Mouse (Mus musculus): ENCODE measurements around the gene Slc17a5.

Gene Slc17a5

DNA sequence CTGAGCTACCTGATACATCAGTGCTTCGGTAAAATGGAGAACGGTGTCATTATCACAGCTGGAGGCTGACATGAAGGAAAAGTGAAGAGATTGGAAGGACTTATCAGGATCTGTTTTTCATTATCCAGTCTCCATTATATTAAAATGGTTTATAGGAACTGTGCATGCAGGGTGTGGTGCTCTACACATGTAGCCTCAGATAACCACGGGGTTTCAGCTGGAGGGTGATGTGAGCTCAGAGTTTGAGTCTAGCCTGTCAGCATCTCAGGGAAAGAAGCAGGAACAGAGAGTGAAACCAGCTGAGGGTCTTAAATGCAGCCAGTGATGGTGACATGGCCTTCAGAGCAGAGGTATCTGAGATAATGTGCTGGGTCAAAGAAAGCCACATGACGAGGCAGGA, 28.4 kb downstream of the Slc17a5 start:
- DNase-seq (ENCODE audit: low read depth, low spot score), result no peak

DNA sequence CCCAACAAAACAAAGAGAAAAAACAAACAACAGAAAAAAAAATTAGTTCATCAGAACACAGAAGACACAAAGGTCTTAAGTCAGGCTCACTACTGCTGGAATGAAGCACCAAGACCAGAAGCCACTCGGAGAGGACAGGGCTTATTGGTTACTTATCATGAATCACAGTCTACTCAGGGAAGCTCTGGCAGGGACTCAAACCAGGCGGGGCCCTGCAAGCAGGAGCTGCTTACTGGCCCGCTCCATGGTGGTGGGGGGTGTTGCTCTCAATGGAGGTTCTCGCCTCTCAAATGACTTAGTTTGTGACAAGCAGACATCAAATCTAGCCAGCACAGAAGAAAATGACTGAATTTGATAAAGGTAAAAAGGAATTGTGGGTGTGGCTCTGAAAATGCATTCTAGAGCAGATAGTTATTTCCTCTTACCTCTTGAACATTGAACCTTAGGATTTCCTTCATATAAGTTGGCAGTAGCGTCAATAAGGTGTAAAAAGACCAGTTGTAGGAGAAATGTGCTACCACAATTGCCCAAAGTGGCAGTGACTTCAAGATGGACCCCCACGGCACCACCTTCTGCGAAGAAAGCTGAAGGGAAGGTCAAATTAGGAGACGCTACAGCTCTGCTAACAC, 29.1 kb downstream of the Slc17a5 start:
- DNase-seq (ENCODE audit: low read depth, low spot score), result no peak

GRCm38 (mm10) chr9:78557041-78557440, 30.8 kb downstream of the Slc17a5 start:
- no peak for DNase-seq (ENCODE audit: low read depth, low spot score)

DNA sequence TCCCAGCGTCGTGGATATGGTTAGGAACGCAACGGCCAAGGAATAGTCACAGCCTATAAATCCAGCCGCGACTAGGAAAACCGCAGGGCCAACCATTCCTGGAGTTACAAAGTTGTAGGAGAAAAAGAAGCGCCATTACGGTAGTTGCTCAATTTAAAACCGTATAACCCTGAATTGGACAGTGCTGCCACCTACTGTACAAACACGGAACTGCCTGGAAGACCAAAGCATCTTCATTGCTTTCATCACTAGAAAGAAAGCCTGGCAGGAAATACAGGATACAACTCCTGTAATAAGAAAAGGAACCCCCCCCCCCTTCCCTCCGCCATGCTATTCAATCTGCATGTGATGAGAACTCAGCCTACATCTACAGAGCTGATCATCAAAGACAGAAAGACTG, 34.9 kb downstream of the Slc17a5 start:
- DNase-seq (ENCODE audit: low read depth, low spot score), result peak; percentile 75

- DNase-seq (ENCODE audit: low read depth, low spot score), result no peak
These were observed 36.1 kb downstream of the Slc17a5 start for GRCm38 (mm10) chr9:78551761-78552160.

- DNase-seq (ENCODE audit: low read depth, low spot score), result peak; percentile 29
These were observed 40.1 kb downstream of the Slc17a5 start for GRCm38 (mm10) chr9:78547742-78548141.

GRCm38 (mm10) chr9:78546944-78547343, 40.9 kb downstream of the Slc17a5 start:
- DNase-seq (ENCODE audit: low read depth, low spot score), result no peak

DNA sequence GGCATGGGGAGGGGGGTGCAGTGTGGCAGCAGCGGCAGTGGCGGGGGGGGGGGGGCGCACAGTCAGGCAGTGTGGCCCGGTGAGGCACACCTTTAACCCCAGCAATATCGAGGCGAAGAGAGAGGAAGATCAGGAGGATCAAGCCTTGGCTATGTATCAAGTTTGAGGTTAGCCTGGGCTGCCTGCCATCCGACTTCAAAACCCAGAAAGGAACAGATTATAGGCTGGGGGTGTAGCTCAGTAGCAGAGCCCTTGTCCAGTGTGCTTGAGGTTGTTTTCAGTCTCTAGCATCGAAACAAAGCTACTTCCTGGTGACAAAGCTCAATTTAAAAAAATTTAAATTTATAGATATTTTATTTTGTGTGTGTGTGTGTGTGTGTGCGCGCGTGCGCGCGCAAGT, 46.1 kb downstream of the Slc17a5 start:
- DNase-seq (ENCODE audit: low read depth, low spot score), result no peak

- no peak for DNase-seq (ENCODE audit: low read depth, low spot score)
These were observed 49.4 kb downstream of the Slc17a5 start for GRCm38 (mm10) chr9:78538421-78538820.

DNA sequence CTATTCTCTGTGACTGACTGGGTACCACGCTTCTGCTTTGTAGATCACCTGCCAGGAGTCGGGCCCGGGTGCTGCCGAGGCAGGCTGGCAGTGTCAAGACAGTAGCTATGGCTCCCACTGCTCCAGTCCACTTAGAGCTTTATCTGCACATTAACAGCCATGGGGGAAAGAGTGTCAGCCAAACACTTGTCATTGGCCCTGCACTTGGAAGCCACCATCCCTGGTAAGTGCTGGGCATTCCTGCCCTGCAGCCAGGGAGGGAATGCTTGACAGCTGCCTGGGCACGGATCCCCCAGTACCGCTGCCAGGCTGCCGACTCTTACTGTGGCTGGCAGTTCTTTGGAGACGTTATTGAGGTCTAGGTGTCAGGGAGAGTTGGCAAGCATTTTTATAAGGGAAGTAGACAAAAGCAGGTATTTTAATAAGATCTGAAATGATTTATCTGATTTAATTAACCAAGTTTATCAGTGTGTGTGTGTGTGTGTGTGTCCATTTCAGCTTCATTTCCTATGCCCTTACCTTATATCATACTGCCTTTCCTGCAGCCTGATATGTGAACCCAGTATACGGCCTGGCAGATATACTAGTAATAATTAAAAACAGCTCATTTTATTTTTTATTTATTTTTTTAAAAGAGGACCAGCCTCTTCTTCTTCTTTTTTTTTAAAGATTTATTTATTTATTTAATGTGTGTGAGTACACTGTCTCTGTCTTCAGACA, 50.5 kb downstream of the Slc17a5 start:
- no peak for DNase-seq (ENCODE audit: low read depth, low spot score)

DNA sequence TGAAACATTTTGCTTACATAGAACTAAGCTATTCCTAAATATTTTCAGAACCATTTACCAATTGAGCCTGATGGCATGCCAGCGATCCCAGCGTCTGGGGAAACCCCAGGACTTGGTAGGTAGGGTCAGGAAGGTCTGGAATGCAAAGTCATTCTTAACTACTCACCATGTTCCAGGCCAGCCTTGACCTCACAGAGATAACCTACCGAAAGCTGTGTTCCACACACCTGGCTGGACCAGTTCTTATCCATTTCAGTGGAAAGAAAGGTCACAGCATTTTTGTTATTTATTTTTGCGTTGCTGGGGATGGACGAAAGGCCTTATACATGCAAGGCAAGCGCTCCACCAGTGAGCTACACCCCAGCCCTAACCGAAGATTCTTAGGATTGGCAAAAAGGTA, 53.2 kb downstream of the Slc17a5 start:
- no peak for DNase-seq (ENCODE audit: low read depth, low spot score)

- no peak for DNase-seq (ENCODE audit: low read depth, low spot score)
These were observed 54.4 kb downstream of the Slc17a5 start for GRCm38 (mm10) chr9:78533296-78533935.

DNA sequence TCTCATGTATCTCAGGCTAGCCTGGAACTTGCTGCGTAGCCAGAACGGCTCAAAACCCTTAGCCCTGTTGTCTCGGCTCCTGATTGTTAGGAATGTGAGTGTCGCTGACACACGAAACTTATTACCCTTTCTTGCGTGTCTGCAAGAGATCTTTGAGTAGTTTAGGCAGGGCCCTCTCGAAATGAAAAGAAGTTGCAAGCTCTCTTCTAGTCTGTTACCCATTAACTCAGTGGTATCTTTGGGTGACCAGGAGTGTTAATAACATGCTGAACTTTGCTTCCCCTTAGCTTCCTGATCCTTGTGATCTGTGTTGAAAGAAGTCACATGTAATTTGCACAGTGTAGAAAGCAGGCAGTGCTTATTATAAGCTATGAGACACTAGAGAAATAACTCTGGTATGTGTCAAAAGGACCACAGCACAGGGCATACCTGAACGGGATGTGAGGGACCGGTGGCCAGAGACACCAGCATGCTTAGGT, 55.5 kb downstream of the Slc17a5 start:
- no peak for DNase-seq (ENCODE audit: low read depth, low spot score)

DNA sequence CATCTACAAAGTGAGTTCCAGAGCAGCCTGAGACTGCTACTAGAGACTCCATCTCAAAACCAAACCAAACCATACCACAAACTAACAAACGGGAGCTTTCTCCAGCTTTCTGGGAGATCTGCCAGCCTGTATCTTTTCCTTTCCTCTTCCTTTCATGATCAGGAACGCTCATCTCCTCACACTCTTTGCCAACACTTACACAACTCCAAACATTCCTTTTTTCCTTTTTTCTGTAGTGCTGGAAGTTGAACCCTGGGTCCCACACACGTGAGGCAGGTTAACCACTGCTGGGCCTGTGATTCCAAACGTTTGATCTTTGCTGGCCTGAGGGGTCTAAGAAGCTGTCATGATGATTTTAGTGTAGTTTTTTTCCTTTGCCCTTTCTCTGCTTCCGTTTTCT, 56.0 kb downstream of the Slc17a5 start:
- DNase-seq (ENCODE audit: low read depth, low spot score), result peak; percentile 45

DNA sequence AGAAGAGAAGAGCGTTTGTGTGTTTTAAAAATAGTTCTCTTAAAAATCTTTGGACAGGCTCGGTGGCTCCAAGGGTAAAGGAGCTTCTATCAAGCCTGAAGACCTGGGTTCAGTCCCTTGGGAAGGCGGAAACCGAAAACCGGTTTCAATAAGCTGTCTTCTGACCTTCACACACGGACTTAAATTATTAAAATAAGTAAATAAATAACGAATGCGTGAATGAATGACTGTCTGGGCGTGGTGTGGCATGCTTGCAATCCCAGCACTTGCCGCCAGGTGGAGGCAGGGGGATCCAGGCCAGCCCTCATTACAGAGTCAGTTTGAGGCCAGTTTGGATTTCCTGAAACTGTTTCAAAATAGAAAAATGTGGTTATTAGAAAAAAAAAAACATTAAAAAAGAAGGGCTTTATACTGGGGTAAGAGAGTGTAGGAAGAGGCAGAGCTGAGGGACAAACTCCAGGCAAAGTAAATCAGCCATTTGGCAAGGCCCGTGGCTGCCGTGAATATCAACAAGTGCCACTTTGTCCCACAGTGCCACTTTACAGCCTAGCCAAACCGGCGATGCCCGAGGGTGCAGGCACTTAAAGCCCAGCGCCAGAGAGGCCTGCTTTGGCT, 60.0 kb downstream of the Slc17a5 start:
- DNase-seq (ENCODE audit: low read depth, low spot score), result peak; percentile 91

DNA sequence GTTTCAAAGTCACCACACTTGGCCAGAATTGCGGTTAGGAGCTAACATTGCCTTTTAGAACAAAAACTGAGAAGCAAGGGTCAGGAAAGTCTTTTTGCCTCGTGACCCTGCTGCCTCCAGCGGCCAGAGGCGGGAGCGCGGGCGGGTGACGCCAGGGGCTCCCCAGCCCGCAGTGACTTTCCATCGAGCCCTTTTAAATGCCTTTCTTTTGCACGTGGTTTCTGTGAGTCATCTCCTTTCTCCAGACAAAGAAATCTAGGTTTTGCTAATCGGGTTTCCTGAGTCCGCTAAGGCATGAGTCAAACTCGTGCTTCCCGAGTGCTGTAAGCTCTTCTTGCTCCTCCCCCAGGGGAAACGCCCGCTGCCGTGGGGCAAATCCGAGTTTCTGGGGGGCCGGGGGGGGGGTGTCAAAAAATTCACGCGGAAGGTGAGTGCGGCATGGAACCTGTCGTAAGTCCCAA, 60.5 kb downstream of the Slc17a5 start:
- DNase-seq (ENCODE audit: low read depth, low spot score), result peak; percentile 99

DNA sequence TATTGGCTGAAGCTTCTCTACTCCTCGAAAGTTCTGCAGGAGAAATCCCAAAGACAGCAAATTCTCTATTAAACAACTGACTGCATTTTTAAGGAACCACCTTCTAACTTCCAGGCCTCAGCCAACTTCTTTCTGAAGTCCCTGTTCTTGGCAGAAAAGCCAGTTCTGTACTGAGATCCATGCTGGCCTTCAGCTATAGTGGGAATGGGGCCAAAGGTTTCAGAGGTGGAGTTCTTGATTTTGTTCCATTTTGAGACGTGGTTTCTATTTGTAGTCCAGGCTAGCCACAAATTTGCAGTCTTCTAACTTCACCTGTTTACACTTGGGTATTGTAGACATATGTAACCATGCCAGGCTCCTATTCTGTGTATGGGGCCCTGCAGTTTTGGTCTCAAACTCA, 61.6 kb downstream of the Slc17a5 start:
- DNase-seq (ENCODE audit: low read depth, low spot score), result peak; percentile 27

DNA sequence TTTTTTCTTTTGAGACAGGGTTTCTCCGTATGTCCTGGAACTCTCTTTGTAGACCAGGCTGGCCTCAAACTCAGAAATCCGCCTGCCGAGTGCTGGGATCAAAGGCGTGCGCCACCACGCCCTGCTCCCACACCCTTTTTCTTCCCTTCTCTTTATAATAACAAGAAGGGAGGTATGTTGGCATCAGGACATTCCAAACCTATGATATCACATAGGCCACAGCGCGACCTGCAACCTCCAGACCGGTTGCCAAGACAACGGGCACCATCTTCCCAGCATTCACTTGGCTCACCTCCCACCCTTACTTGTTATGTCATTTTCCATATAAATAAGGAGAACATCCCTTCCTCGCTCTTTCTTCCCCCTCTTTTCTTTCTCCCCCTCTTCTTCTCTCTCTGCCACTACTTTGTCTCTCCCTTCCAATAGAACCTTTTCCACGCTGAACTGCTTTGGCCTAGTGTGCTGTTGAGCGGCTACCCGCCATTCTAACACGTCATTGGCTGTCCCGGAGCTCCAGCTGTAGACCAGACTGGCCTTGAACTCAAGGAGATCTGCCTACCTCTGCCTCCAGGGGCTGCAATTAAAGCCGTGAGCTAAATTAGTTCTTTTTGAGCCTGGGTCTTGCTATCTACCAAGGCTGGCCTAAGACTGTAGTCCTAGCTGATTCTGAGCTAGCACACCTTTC, 62.2 kb downstream of the Slc17a5 start:
- peak; percentile 54 for DNase-seq (ENCODE audit: low read depth, low spot score)

GRCm38 (mm10) chr9:78521689-78522088, 66.2 kb downstream of the Slc17a5 start:
- no peak for DNase-seq (ENCODE audit: low read depth, low spot score)

DNA sequence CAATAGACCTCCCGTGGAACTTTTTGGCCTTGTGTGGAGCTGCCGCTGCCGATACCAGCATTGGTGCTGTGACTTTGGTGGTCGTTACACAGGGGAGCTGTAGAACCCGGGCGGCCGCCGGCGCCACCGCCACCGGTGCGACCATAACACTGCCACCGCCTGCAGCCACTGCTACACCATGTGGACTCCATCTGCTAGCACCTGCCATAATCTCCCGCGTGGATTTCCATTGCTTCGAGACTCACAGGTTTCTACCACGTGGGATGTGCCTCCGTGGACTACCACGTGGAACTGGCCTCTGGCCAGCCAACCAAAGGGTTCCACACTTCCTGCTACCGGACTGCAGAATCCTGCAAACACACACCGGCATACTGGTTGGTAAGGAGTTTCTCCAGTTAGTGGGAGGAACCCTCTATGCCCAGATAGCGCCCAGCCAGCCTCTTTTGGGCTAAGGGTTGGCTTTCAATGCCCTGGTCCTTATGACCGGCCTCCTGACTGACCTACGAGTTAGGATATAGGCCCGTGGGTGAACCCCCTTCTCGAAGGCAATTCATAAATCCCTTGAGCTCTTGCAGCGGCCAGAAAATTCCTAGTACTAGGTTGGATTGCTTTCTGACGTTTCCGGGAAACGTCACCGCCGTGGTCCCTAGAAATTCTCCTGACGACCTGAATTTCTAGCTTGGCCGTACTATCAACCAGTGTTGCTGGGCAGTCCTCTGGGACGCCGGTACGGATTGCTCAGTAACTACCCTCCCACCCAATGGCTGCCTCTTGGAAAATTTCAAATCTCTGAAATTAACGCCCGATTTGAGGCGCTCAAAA, 66.8 kb downstream of the Slc17a5 start:
- no peak for DNase-seq (ENCODE audit: low read depth, low spot score)
